Mouse (Mus musculus) hindbrain, embryonic 14.5 days (tissue): ENCODE data around the gene Snhg11. TPM values are rescaled to one million over a fixed set of nuclear protein-coding genes. Genes with fewer than 3 reads are reported as not detected.

Source experiments
- ATAC-seq: fragments of 200-750 bp; cut with Nextera tagmentation; 2 replicates; pipeline ENCODE4 v1.8.0; 2017; ENCODE audit warnings: moderate number of reproducible peaks, mild to moderate bottlenecking, moderate TSS enrichment, moderate library complexity; ENCODE audit not compliant: low FRiP score
- DNase-seq: peaks from one replicate; pipeline ENCODE4 v3.0.0-alpha.2; 2015; ENCODE audit warnings: low spot score
- H3K27ac ChIP-seq: fragments of 300-500 bp; sonication (generic); 2 replicates; pipeline ENCODE4 v1.5.1; 2014; ENCODE audit warnings: mild to moderate bottlenecking, moderate library complexity
- H3K27me3 ChIP-seq: fragments of 300-500 bp; sonication (generic); 2 replicates; pipeline ENCODE4 v1.6.1; 2014; ENCODE audit warnings: mild to moderate bottlenecking, low read length, mixed read lengths; ENCODE audit not compliant: control insufficient read depth, insufficient read depth
- H3K36me3 ChIP-seq: fragments of 300-500 bp; sonication (generic); replicated peaks from 2 replicates; pipeline ENCODE4 v1.6.1; 2014; ENCODE audit not compliant: control insufficient read depth, insufficient read depth
- H3K4me1 ChIP-seq: fragments of 300-500 bp; sonication (generic); replicated peaks from 2 replicates; pipeline ENCODE4 v1.6.1; 2014; ENCODE audit warnings: antibody characterized with exemption, low read length, mixed read lengths; ENCODE audit not compliant: control insufficient read depth, insufficient read depth
- H3K4me2 ChIP-seq: fragments of 300-500 bp; sonication (generic); replicated peaks from 2 replicates; pipeline ENCODE4 v1.6.1; 2014; ENCODE audit warnings: mild to moderate bottlenecking, moderate library complexity
- H3K4me3 ChIP-seq: fragments of 300-500 bp; sonication (generic); replicated peaks from 2 replicates; pipeline ENCODE4 v1.5.1; 2014; ENCODE audit warnings: mild to moderate bottlenecking, low read length
- H3K9ac ChIP-seq: fragments of 300-500 bp; sonication (generic); 2 replicates; pipeline ENCODE4 v1.6.1; 2014
- H3K9me3 ChIP-seq: fragments of 300-500 bp; sonication (generic); 2 replicates; pipeline ENCODE4 v1.6.1; 2016; ENCODE audit warnings: low read length; ENCODE audit not compliant: control insufficient read depth
- WGBS: fragments of 180-500 bp; shearing (Covaris S2); extraction: QIAGEN DNeasy Blood & Tissue Kit; methylation state at CpG from one replicate; pipeline ENCODE4 v1.1.7; 2014; 5-methylcytosine and 5-hydroxymethylcytosine counted together
- polyA plus RNA-seq: library from polyadenylated mRNA; unstranded; fragments of >200 nt; fragmentation: Nextera tagmentation; extraction: Ambion mirVana; gene quantifications from 2 replicates; pipeline ENCODE4 v1.2.1, GENCODE M21; 2014

The Snhg11 gene
- polyA plus RNA-seq, 1 experiment from 2014 or later: 543 TPM

- no peaks in the 10 kb centered on the region for H3K9me3 ChIP-seq
- peak overlapping the region; percentile 95 for H3K9ac ChIP-seq
- ATAC-seq: peak; percentile 62
- H3K36me3 ChIP-seq: no peaks in the 10 kb centered on the region
- no peaks in the 10 kb centered on the region for H3K27me3 ChIP-seq
- H3K27ac ChIP-seq: peak overlapping the region; percentile 92
- peak overlapping the region; percentile 93 for H3K4me2 ChIP-seq
- H3K4me1 ChIP-seq: peaks cover 23% of the 10 kb centered on the region
- WGBS: 3% methylated on average over 45 of the region's 67 CpGs
- DNase-seq: no peak
- peak overlapping the region; percentile 94 for H3K4me3 ChIP-seq
Observed at GRCm38 (mm10) chr2:158410022-158411014, 34.9 kb downstream of the Snhg11 start.

- H3K9ac ChIP-seq: no peak overlapping the region
Observed at GRCm38 (mm10) chr2:158413240-158413639, 37.8 kb downstream of the Snhg11 start.

GRCm38 (mm10) chr2:158415826-158416225, 40.4 kb downstream of the Snhg11 start:
- DNase-seq (no peak), ATAC-seq (no peak)
- H3K27ac ChIP-seq: no peak overlapping the region
- no peaks in the 10 kb centered on the region for H3K27me3 ChIP-seq
- 90% methylated on average over 1 of the region's 1 CpGs for WGBS
- no peak overlapping the region for H3K4me3 ChIP-seq
- H3K36me3 ChIP-seq: peaks cover 3% of the 10 kb centered on the region; the same call in 1 of the 2 replicates
- H3K4me1 ChIP-seq: peaks cover 20% of the 10 kb centered on the region
- no peaks in the 10 kb centered on the region for H3K9me3 ChIP-seq
- H3K4me2 ChIP-seq: no peak overlapping the region
- H3K9ac ChIP-seq: no peak overlapping the region

More at GRCm38 (mm10) chr2:158413240-158413639, 37.8 kb downstream of the Snhg11 start:
- Histone ChIP-seq H3K36me3 (no peaks in the 10 kb centered on the region), H3K4me2 (no peak overlapping the region), H3K27ac (no peak overlapping the region), H3K4me1 (peaks cover 23% of the 10 kb centered on the region), H3K27me3 (no peaks in the 10 kb centered on the region), H3K4me3 (no peak overlapping the region), H3K9me3 (no peaks in the 10 kb centered on the region)
- 86% methylated on average over 2 of the region's 2 CpGs for WGBS
- DNase-seq (no peak), ATAC-seq (no peak)

GRCm38 (mm10) chr2:158418663-158419062, 43.2 kb downstream of the Snhg11 start:
- Histone ChIP-seq H3K27ac (no peak overlapping the region), H3K9me3 (no peaks in the 10 kb centered on the region), H3K9ac (no peak overlapping the region), H3K4me3 (no peak overlapping the region), H3K4me2 (no peak overlapping the region), H3K4me1 (no peaks in the 10 kb centered on the region), H3K36me3 (peaks cover 18% of the 10 kb centered on the region), H3K27me3 (no peaks in the 10 kb centered on the region)
- no peak for DNase-seq
- ATAC-seq: no peak
- 90% methylated on average over 1 of the region's 1 CpGs for WGBS

Other genes with a start within 250 kb of the Snhg11 start
- gene Tgm2, start 229.2 kb upstream of the Snhg11 start, polyA plus RNA-seq: 5.5 and 6.1 TPM in 2 replicates
- gene D630003M21Rik, start 146.4 kb upstream of the Snhg11 start, polyA plus RNA-seq: 1.6 and 1.7 TPM in 2 replicates
- gene Bpi, start 117.5 kb upstream of the Snhg11 start, polyA plus RNA-seq: not detected in 2 replicates
- gene Lbp, start 69.1 kb upstream of the Snhg11 start, polyA plus RNA-seq: 5.0 TPM in 2 replicates
- gene Ralgapb, start 34.2 kb downstream of the Snhg11 start, polyA plus RNA-seq: 29.7 and 34.7 TPM in 2 replicates
- not detected in 2 replicates for gene Adig, start 127.0 kb downstream of the Snhg11 start, polyA plus RNA-seq
- 1.5 TPM in 2 replicates for gene Arhgap40, start 137.2 kb downstream of the Snhg11 start, polyA plus RNA-seq
- 8.7 and 11.5 TPM in 2 replicates for gene Slc32a1, start 235.1 kb downstream of the Snhg11 start, polyA plus RNA-seq
- 14.6 TPM in 2 replicates for gene Actr5, start 249.2 kb downstream of the Snhg11 start, polyA plus RNA-seq